Mouse (Mus musculus): ENCODE measurements around the gene Pcsk1. TPM values are rescaled to one million over a fixed set of nuclear protein-coding genes. Genes with fewer than 3 reads are reported as not detected.

Gene Pcsk1
- polyA plus RNA-seq, 1 experiment from 2014 or later = not detected

GRCm38 (mm10) chr13:75163408-75163807 is 73.8 kb downstream of the Pcsk1 start:
- no peak overlapping the region for H3K4me3 ChIP-seq (replicated peaks)
- H3K36me3 ChIP-seq (replicated peaks) = no peaks in the 10 kb centered on the region
- WGBS (ENCODE audit: insufficient replicate concordance) = 44% methylated on average over 1 of the region's 1 CpGs
- no peaks in the 10 kb centered on the region for H3K9me3 ChIP-seq (replicated peaks)
- no peak for ATAC-seq (ENCODE audit: insufficient read depth)
- H3K9ac ChIP-seq = no peak overlapping the region
- H3K27ac ChIP-seq (replicated peaks) = no peak overlapping the region
- no peaks in the 10 kb centered on the region for H3K4me1 ChIP-seq (replicated peaks)
- no peak overlapping the region for H3K4me2 ChIP-seq
- H3K27me3 ChIP-seq = no peaks in the 10 kb centered on the region
